Mouse (Mus musculus): ENCODE measurements around the gene Zfp64.

Gene Zfp64

DNA sequence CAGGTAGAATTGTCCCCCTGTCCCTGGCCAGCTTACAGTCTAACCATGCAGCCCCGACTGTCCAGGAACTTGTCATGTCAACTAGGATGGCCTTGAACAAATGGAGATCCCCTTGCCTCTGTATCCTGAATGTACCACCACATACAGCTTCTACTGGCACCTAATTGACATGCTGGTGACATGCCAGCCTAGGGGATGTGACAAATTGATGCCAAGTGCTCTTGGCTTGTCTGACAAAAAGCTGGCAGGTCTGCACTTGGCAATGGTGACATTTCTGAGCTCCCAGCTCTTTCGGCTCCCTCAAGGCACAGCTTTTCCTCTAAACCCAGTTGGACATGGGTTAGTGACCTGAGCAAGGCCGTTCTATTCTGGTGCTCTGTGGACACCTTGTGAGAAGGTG is 106.8 kb downstream of the Zfp64 start:
- no peak for DNase-seq (ENCODE audit: low spot score in 2 of 2)

DNA sequence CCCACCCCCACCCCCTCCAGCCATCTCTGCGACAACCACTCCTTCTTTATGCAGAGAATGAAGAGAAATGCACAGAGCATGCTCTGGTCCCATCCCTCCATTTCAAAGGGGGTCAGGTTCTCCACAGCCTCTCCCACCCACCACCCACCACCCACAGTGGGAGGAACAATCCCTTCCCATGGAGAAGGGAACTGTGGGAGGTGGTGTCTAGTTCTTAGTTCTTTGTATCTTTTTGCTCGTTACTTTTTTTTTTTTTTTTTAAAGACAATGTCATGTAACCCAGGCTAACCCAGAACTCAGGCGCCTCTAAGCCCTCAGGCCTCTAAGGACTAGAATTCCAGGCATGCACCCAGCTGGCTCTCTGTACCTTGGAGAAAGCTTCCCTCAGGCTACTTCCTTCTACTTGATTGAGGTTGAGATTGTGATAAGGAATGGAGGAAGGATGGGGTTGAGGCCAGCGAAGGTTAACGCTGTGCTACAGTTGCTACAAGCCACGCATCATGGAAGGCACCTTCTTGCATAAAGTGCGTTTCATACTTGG is 109.1 kb downstream of the Zfp64 start:
- DNase-seq (ENCODE audit: low spot score in 2 of 2): no peak

Measured in frontal cortex, postnatal 10 days (tissue).